Mouse (Mus musculus): ENCODE results near the gene Zfp329. TPM values are rescaled to one million over a fixed set of nuclear protein-coding genes. Genes with fewer than 3 reads are reported as not detected.
"Not testable (repeated sequence)": the region's sequence is repeated elsewhere in the genome, so short reads cannot be mapped to it uniquely, and the experiment has no call there.

The Zfp329 gene
- polyA plus RNA-seq, 1 experiment from 2014 or later: 23.8 TPM

DNA sequence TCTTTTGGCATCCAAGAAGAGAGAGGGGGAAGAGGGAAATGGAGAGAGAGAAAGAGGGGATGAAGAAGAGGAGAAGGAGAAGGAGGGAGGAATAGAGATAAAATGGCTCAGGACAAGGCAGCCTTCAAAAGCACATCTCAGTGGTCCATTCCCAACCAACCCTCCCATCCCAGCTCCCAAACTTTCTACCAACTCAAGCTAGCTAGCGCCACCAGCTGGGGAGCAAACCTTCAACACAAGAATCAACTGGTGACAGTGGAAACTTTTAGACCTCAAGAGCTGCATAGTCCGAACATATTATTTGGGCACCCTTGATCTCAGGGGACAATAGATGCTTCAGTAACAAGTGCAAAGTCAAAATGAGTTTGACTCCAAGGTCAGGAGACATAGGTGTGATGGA, 20.7 kb downstream of the Zfp329 start:
- Histone ChIP-seq H3K27me3 (replicated peaks; ENCODE audit: control insufficient read depth, insufficient read depth, low read length) (no peaks in the 10 kb centered on the region), H3K4me1 (ENCODE audit: control insufficient read depth, insufficient read depth, low read depth, low read length) (no peaks in the 10 kb centered on the region), H3K9me3 (ENCODE audit: control insufficient read depth, low read length) (peaks cover 11% of the 10 kb centered on the region), H3K4me2 (ENCODE audit: low read length) (no peak overlapping the region), H3K9ac (ENCODE audit: low read depth, low read length) (no peak overlapping the region), H3K27ac (ENCODE audit: low read depth, low read length) (no peak overlapping the region), H3K4me3 (ENCODE audit: low read length) (no peak overlapping the region), H3K36me3 (ENCODE audit: control insufficient read depth, insufficient read depth, low read length) (peaks cover 3% of the 10 kb centered on the region)
- no peak for ATAC-seq
- 76% methylated on average over 2 of the region's 2 CpGs for WGBS

DNA sequence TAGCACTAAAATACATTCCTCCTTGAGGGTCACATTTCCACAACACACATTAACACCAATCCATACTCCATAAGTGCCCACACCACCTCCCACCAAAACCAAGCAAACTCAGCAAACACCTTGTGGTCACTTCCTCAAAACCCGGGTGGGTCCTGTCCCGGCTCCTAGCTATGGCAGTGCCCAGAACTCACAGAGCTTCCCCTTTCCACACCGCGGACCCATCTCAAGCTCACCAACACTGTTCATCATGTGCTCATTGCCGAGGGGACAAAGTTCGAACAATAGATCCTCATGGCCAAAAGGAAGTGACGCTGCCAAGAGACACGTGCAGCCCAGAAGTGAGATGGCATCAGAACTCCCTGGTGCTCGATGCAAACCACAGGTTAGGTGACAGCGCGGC, 26.0 kb downstream of the Zfp329 start:
- not testable (repeated sequence) for H3K27ac ChIP-seq (ENCODE audit: low read depth, low read length); H3K4me3 ChIP-seq (ENCODE audit: low read length); H3K27me3 ChIP-seq (replicated peaks; ENCODE audit: control insufficient read depth, insufficient read depth, low read length); H3K4me2 ChIP-seq (ENCODE audit: low read length); H3K4me1 ChIP-seq (ENCODE audit: control insufficient read depth, insufficient read depth, low read depth, low read length); ATAC-seq; H3K36me3 ChIP-seq (ENCODE audit: control insufficient read depth, insufficient read depth, low read length); H3K9me3 ChIP-seq (ENCODE audit: control insufficient read depth, low read length); H3K9ac ChIP-seq (ENCODE audit: low read depth, low read length)
- 90% methylated on average over 11 of the region's 11 CpGs for WGBS

DNA sequence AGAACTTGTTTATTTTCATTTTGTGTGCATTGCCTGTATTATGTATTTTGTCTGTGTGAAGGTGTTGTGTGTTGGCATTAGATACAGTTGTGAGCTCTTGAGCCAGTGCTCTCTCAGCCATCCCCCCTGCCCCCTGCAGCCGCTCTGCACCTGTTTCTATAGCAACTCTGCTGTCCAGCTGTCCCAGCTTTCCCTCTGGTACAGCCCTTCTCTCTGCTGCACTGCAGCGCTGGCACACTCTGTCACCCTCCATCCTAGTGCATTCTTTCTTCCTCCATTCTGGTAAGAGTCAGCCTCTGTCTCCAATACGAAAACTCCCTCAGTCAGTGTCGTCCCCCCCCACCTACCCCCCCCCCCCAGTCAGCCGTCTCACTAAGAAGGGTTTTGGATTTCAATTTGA, 30.6 kb downstream of the Zfp329 start:
- H3K9ac ChIP-seq (ENCODE audit: low read depth, low read length): 0 out of 2 replicates have a peak overlapping the region, but pooled peaks have one; percentile 22
- peak; percentile 90 for ATAC-seq
- H3K4me1 ChIP-seq (ENCODE audit: control insufficient read depth, insufficient read depth, low read depth, low read length): no peaks in the 10 kb centered on the region

GRCm38 (mm10) chr7:12787333-12787732, 31.3 kb downstream of the Zfp329 start:
- ATAC-seq: no peak
- no peak overlapping the region for H3K4me3 ChIP-seq (ENCODE audit: low read length)
- H3K27ac ChIP-seq (ENCODE audit: low read depth, low read length): no peak overlapping the region
- no peaks in the 10 kb centered on the region for H3K4me1 ChIP-seq (ENCODE audit: control insufficient read depth, insufficient read depth, low read depth, low read length)
- no peaks in the 10 kb centered on the region for H3K36me3 ChIP-seq (ENCODE audit: control insufficient read depth, insufficient read depth, low read length)
- H3K27me3 ChIP-seq (replicated peaks; ENCODE audit: control insufficient read depth, insufficient read depth, low read length): no peaks in the 10 kb centered on the region
- H3K4me2 ChIP-seq (ENCODE audit: low read length): no peak overlapping the region
- no peaks in the 10 kb centered on the region for H3K9me3 ChIP-seq (ENCODE audit: control insufficient read depth, low read length)
- H3K9ac ChIP-seq (ENCODE audit: low read depth, low read length): no peak overlapping the region
- WGBS: 74% methylated on average over 6 of the region's 6 CpGs

More for the DNA sequence above, 30.6 kb downstream of the Zfp329 start:
- Histone ChIP-seq H3K27ac (ENCODE audit: low read depth, low read length) (no peak overlapping the region), H3K9me3 (ENCODE audit: control insufficient read depth, low read length) (no peaks in the 10 kb centered on the region), H3K4me3 (ENCODE audit: low read length) (no peak overlapping the region), H3K4me2 (ENCODE audit: low read length) (no peak overlapping the region; the same call in 1 of the 2 replicates), H3K36me3 (ENCODE audit: control insufficient read depth, insufficient read depth, low read length) (no peaks in the 10 kb centered on the region), H3K27me3 (replicated peaks; ENCODE audit: control insufficient read depth, insufficient read depth, low read length) (no peaks in the 10 kb centered on the region)
- WGBS: 17% methylated on average over 4 of the region's 5 CpGs

DNA sequence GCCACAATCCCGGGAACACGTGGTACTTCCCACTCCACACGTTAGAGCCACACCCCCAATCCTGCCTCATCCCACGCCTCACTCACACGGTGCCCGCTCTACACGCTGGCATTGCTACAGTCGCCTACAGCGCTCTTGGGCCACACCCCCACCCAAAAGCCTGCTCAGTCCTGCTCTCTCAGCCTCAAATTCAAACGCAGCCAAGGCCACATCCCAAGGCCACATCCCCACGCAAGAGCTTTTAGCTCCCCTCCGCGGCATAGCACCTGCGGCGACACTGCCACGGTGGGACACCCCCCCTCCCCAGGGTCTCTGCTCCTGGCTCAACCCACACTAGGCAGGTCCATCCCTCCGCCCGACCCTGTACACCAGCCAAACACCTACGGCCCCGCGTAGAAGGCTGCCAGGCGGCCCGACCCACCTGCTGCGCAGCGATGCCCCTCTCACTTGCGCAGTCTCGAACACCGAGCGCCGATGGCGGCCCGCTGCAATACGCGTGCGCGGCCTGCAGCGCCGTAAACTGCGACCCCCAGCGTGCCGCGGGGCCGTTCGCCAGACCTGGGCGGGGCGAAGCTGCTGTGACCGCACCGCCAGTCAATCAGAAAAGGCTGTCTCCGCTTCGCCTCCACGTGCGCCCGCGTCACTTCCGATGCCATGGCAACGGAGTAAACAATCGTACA, 38.4 kb downstream of the Zfp329 start:
- peak overlapping the region; percentile 76 for H3K27ac ChIP-seq (ENCODE audit: low read depth, low read length)
- ATAC-seq: peak; percentile 97
- under 1% methylated on average over 57 of the region's 57 CpGs for WGBS

DNA sequence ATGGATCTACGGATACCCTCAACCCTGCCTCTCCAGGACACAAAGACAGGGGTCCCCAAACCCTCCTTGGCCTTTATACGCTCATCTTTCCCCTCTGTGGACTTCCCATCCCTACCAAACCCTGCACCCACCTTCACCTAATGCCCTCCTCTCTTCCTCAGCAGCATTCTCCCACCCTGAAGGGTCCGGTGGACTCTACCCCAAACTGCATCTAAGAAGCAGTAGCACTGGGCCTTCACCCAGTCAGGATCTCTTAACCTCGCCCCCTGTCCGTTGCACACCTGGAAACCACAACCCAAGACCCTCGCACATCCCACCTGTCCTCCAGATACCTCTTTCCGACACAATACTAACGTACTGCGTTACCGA, 38.9 kb downstream of the Zfp329 start:
- WGBS: 19% methylated on average over 10 of the region's 10 CpGs
- no peaks in the 10 kb centered on the region for H3K27me3 ChIP-seq (replicated peaks; ENCODE audit: control insufficient read depth, insufficient read depth, low read length)
- H3K9ac ChIP-seq (ENCODE audit: low read depth, low read length): peak overlapping the region; percentile 93
- no peak; the same call in 1 of the 2 replicates for ATAC-seq
- H3K4me2 ChIP-seq (ENCODE audit: low read length): peak overlapping the region; percentile 92
- H3K36me3 ChIP-seq (ENCODE audit: control insufficient read depth, insufficient read depth, low read length): peaks cover 8% of the 10 kb centered on the region
- H3K9me3 ChIP-seq (ENCODE audit: control insufficient read depth, low read length): peaks cover 7% of the 10 kb centered on the region
- H3K4me1 ChIP-seq (ENCODE audit: control insufficient read depth, insufficient read depth, low read depth, low read length): peaks cover 9% of the 10 kb centered on the region
- peak overlapping the region; percentile 81 for H3K4me3 ChIP-seq (ENCODE audit: low read length)
- no peak overlapping the region for H3K27ac ChIP-seq (ENCODE audit: low read depth, low read length)

More for the DNA sequence above, 38.4 kb downstream of the Zfp329 start:
- H3K4me2 ChIP-seq (ENCODE audit: low read length): peak overlapping the region; percentile 92
- peaks cover 2% of the 10 kb centered on the region for H3K9me3 ChIP-seq (ENCODE audit: control insufficient read depth, low read length)
- no peaks in the 10 kb centered on the region for H3K27me3 ChIP-seq (replicated peaks; ENCODE audit: control insufficient read depth, insufficient read depth, low read length)
- H3K36me3 ChIP-seq (ENCODE audit: control insufficient read depth, insufficient read depth, low read length): peaks cover 3% of the 10 kb centered on the region
- H3K4me3 ChIP-seq (ENCODE audit: low read length): peak overlapping the region; percentile 81
- H3K4me1 ChIP-seq (ENCODE audit: control insufficient read depth, insufficient read depth, low read depth, low read length): peaks cover 9% of the 10 kb centered on the region
- peak overlapping the region; percentile 93 for H3K9ac ChIP-seq (ENCODE audit: low read depth, low read length)

GRCm38 (mm10) chr7:12779141-12779540, 39.5 kb downstream of the Zfp329 start:
- no peaks in the 10 kb centered on the region for H3K27me3 ChIP-seq (replicated peaks; ENCODE audit: control insufficient read depth, insufficient read depth, low read length)
- H3K27ac ChIP-seq (ENCODE audit: low read depth, low read length): no peak overlapping the region
- H3K9ac ChIP-seq (ENCODE audit: low read depth, low read length): no peak overlapping the region
- H3K4me3 ChIP-seq (ENCODE audit: low read length): peak overlapping the region; percentile 81
- H3K9me3 ChIP-seq (ENCODE audit: control insufficient read depth, low read length): peaks cover 14% of the 10 kb centered on the region
- WGBS: 82% methylated on average over 5 of the region's 5 CpGs
- H3K36me3 ChIP-seq (ENCODE audit: control insufficient read depth, insufficient read depth, low read length): peaks cover 14% of the 10 kb centered on the region
- H3K4me1 ChIP-seq (ENCODE audit: control insufficient read depth, insufficient read depth, low read depth, low read length): peaks cover 9% of the 10 kb centered on the region
- ATAC-seq: no peak
- H3K4me2 ChIP-seq (ENCODE audit: low read length): peak overlapping the region; percentile 92

DNA sequence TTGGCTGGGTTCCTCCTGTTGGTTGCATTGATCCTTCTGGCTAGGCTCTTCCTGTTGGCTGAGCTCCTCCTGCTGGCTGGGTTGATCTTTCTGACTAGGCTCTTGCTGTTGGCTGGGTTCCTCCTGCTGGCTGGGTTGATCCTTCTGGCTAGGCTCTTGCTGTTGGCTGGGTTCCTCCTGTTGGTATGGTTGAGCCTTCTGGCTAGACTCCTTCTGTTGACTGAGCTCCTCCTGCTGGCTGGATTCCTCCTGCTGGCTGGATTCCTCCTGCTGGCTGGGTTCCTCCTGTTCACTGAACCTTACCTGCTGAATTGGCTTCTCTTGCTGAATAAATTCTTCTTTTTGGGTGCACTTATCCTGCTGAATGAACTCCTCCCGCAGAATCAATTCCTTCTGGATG, 44.1 kb downstream of the Zfp329 start:
- Histone ChIP-seq H3K9me3 (ENCODE audit: control insufficient read depth, low read length) (peaks cover 19% of the 10 kb centered on the region), H3K27me3 (replicated peaks; ENCODE audit: control insufficient read depth, insufficient read depth, low read length) (no peaks in the 10 kb centered on the region), H3K4me2 (ENCODE audit: low read length) (no peak overlapping the region), H3K36me3 (ENCODE audit: control insufficient read depth, insufficient read depth, low read length) (peaks cover 51% of the 10 kb centered on the region), H3K27ac (ENCODE audit: low read depth, low read length) (no peak overlapping the region), H3K9ac (ENCODE audit: low read depth, low read length) (no peak overlapping the region), H3K4me1 (ENCODE audit: control insufficient read depth, insufficient read depth, low read depth, low read length) (peaks cover 6% of the 10 kb centered on the region), H3K4me3 (ENCODE audit: low read length) (no peak overlapping the region)
- WGBS: 96% methylated on average over 1 of the region's 1 CpGs
- ATAC-seq: no peak

DNA sequence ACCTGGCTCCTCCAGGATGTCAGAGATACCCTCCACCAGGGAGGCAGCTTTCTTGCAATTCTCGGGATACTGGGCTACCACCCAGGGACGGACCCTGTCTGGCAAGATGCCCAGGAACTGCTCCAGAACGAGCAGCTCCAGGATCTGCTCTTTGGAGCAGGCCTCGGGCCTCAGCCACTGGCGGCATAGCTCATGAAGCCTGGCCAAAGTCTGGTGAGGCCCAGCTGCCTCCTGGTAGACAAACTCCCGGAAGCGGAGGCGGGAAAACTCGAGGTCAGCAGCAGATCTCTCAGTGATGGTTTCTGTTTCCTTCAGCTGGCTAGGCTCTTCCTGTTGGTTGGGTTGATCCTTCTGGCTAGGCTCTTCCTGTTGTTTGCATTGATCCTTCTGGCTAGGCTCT, 44.5 kb downstream of the Zfp329 start:
- no peak overlapping the region for H3K27ac ChIP-seq (ENCODE audit: low read depth, low read length)
- ATAC-seq: no peak
- 90% methylated on average over 9 of the region's 9 CpGs for WGBS
- no peak overlapping the region for H3K9ac ChIP-seq (ENCODE audit: low read depth, low read length)
- H3K36me3 ChIP-seq (ENCODE audit: control insufficient read depth, insufficient read depth, low read length): peaks cover 56% of the 10 kb centered on the region
- no peaks in the 10 kb centered on the region for H3K27me3 ChIP-seq (replicated peaks; ENCODE audit: control insufficient read depth, insufficient read depth, low read length)
- peaks cover 19% of the 10 kb centered on the region for H3K9me3 ChIP-seq (ENCODE audit: control insufficient read depth, low read length)
- H3K4me1 ChIP-seq (ENCODE audit: control insufficient read depth, insufficient read depth, low read depth, low read length): peaks cover 1% of the 10 kb centered on the region; the same call in 1 of the 2 replicates
- H3K4me3 ChIP-seq (ENCODE audit: low read length): no peak overlapping the region
- H3K4me2 ChIP-seq (ENCODE audit: low read length): no peak overlapping the region
